Mouse (Mus musculus) urinary bladder, postnatal 25 days (tissue): ENCODE data around the gene Amigo2.

Source experiments
- DNase-seq: peaks from one replicate; pipeline ENCODE4 v3.0.0; 2022; ENCODE audit warnings: low spot score

The Amigo2 gene

DNA sequence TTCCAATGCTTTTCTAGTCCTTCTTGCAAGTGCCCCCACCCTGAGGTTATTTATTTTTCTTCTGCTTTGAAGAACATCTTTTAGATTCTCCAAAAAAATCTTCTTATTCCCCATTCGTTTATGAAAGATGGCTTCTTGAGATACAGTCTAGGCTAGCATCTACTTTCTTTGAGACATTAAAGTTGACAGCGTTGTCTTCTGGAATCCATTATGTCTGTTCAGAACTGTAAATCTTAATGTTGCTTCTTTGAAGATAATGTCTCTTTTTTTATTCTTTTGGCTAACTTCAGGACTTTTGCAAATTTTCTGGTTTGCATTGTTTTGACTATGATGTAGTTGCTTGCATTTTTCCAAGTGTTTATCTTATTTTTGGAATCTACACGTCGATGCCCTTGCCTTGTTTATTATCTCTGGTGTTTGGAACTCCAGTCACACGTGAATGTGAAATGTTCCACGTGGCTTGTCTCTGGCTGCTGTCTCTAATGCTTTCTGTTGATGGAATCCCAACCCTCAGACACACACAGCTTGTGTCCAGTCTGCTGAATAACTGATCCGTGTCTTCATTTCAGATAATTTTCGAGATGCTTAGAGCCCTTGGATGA, 20.1 kb upstream of the Amigo2 start:
- no peak for DNase-seq

DNA sequence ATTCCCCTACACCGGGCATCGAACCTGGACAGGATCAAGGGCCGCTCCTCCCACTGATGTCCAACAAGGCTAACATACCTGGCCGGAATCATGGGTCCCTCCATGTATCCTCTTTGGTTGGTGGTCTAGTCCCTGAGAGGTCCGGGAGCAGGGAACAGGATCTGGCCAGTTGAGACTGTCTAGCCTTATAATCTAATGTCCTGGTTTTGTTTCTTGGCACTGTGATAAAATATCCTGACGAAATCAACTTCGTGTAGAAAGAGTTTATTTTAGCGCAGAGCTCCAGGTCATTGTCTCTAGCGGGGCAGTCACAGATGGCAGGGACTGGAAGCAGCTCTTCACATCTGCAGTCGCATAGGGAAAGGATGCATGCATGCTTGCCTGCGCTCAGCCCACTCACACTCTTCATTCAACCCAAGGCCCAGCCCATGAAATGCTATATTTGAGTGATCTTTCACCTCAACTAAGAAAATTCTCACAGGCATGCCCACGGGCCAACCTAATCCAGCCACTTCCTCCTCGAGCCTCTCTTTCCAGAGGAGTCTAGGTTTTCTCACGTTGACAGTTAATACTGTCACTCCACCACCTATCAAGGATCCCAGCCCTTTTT, 19.3 kb upstream of the Amigo2 start:
- DNase-seq: no peak

DNA sequence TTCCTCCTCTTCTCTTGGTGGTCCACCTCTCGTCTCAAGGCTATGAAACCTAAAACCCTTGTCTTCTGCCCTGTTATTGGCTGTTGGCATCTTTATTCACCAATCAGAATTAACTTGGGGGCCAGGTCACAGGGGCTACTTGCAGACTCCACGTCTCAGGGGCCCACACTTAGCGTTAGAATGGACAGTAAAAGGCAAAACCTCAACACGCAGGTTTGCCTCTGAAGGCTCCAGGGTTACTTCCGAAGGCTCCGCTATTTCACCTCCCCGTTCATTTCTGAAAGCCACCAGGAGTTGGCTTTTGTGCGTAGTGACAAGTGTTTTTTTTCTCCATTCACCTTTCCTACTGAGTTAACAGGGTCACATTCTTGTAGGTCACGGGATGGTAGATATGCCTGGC, 15.2 kb upstream of the Amigo2 start:
- no peak for DNase-seq

DNA sequence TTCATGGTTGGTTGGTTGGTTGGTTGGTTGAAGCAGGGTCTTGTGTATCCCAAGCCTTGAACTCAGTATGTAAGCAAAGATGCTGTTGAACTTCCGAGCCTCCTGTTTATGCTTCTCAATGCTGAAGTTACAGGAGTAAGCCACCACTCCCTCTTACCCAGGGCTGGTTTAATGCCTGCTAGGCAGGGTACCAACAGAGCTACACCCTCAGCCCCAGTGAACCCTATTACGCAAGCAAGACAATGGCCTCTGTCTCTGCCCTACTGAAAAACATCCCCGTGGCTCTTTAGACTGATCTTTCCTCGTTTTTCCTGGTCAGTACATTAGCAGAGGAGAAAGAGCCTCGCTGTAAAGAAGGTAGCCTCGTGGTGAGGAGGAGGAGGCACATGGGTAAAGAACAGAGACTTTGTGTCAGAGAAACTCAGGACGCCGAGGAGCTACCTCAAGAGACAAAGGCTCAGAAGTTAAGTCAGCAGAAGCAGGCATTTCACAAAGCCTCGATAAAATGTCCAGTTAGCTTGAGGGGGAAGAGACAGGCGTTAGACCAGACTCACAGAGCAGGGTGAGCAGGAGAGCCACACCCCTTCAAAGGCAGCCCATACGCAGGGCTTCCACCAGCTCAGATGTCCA, 13.0 kb upstream of the Amigo2 start:
- DNase-seq: no peak

DNA sequence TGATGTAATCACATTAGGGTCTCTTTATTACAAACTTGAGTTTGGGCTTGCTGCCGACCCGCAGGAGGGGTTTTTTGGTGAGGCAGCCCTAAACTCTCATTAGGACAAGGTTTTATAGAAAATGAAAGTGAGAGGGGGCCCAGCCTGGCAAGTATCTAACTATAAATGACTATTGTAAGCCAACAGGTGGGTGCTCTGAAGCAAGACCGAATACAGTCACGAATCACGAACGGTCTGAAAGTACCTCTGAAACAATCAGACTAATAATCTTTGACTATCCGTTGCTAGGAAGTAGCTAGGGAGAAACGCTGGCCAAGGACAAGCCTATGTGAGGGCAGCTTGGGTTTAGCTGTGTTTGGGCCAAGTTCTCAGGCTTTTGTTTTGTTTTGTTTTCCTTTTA, 12.2 kb upstream of the Amigo2 start:
- DNase-seq: no peak

DNA sequence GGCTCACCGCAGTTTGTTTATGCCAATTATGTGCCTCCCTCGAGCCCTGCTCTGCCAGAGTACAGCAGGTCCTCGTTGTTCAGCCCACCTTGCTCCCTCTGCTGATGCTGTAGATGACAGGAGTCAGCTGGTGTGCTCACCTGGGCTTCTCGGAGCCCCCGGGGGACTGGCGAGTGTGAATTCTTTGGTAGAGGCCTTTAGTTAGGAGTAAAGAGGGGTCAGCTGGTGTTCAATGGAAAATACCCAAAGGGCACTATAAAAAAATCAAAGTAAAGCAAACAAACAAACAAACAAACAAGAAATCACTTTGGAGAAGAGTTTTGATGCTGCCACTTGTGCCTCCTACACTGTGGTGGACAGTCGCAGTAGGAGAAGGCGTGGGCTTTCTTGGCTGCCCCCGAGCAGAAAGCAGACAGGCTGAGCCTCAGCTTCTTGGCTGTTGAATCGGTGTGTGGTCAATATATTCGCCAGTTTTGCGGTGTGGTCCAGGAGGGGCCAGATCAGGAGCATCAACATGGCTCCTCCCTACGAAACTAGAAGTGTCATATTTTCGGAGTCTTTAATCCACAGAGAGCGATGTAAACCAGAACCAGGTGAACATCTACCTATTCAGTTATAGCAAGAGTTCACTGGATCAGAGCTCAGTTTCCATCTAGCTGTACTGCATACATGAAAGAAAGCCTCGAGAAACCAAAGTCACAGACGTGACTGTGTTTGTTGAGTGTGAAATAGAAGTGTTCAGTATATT, 11.6 kb upstream of the Amigo2 start:
- DNase-seq: no peak

DNA sequence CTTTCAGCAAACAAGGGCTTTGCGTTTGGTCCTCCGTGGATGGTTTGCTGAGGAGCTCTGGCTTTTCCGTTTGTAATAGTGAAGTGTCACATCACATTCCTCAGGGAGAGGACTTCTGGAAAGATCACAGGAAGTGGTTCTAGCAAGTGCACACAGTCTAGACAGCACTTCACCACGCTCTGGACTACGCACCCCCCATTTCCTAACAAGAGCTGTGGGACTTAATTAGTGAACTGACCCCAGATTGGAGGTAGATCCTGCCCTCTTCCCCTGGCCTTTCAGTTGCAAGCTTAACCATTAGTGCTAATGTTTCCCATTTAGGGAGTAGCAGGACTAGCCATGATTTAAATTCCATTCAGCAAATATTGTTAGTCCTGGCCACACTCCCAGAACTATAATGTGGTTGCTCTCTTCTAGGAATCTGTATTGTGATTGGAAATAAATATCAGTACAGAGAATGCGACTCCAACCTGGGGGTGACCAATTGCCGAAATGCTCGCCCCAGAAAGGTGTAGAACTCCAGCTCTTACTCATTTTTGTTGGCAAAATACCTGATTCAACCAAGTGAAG, 10.2 kb upstream of the Amigo2 start:
- DNase-seq: no peak

DNA sequence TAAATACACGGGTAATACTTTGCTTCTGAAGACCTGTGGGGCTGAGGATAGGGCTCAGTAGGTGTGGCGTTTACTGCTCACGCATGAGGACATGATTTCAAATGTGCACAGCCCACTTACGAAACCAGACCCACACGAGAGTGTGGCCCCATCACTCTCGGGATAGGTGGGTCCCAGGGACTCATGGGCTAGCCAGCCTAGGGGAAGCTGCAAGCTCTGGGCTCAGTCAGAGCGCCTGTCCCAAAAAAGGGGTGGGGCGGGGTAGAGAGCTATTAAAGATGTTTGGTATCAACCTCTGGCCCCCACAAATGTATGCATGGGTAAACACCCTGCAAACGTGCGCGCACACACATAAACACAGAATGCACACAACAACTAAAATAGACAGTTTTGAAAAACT, 9.3 kb upstream of the Amigo2 start:
- no peak for DNase-seq

DNA sequence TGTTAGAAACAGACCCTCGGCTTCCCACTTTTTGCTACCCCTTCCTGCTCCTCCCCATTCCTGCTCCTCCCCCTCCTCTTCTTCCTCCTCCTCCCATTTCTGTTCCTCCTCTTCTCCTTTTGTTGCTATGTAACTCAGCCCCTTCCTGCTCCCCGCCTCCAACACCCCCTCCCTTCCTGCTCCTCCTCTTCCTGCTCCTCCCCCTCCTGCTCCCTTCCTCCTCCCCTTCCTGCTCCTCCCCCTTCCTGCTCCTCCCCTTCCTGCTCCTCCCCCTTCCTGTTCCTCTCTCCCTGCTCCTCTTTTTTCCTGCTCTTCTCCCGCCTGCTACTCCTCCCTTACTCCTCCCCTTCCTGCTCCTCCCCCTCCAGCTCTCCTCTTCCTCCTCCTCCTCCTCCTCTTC, 8.7 kb upstream of the Amigo2 start:
- no peak for DNase-seq

DNA sequence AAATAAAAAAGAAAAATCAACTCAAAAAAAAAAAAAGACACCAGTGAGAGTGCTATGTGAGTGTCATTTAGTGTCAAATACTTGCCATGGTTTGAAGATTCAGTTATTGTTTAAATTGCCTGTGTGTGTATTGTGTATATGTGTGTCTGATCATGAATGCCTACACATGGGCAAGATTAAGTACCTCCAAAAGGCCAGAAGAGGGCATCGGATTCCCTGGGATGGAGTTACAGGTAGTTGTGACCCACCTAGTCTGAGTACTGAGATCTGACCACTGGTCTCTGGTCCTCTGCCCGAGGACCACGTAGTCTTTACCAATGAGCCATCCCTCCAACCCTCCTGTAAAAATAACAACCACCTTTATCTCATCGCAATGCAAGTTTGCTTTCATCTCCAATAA, 7.3 kb upstream of the Amigo2 start:
- no peak for DNase-seq

DNA sequence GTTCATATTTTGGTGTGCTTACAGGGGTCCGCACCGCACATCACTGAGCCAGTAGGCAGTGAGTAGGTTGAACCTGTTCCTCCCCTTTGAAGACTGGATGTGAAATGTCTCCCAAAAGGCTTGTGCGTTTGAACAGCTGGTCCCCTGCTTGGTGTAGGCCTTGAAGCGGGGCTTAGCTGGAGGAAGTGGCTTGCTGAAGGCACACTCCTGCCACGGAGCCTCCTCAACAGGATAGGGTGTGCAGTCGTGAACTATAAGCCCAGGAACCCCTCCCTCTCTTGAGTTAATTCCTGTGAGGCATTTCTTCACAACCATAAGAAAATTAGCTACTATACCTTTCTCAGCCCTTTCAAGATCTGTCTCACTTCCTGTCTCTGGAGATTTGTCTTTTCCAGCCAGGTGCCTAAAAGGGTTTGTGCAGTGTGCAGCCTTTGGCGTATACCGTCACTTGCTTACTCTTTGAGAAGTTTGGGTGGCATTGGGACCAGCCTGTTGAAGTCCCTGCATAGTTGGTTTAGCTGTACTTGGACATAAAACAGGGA, 5.5 kb upstream of the Amigo2 start:
- no peak for DNase-seq

DNA sequence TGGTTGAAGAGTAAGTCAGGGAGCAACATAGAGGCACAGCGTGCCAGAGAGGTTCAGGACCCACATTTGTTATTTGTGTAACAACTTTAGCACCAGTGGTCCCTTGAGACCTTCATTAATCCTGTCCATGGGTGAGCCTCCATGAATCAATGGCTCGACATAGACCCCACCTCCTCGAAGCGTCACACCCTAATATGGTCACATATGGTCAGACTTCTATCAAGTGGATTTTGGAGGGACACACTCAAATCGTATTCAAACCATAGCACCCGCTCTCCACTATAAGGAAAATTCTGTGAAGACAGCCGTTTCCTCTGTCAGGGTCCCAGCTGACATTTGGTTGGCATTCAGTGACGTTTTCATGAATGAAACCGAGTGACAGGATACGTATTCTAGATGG, 2.2 kb upstream of the Amigo2 start:
- DNase-seq: no peak

DNA sequence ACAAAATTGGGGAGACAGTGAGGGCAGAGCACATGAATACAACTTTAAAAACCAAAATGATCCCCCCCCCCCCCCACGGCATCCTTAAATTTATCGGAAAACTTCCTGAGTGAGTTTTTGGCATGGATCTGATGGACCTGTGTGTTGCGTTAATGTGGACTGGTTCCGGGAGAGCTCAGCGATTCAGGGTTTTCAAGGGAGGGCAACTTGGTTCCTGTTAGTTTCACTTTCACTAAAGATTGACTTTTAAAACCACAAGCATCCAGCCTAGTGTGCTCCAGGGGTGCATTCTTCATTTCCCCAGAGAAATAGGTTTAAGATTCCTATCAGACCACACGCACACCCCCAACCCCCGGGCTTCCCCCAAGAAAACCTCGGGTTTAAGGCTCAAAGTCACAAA, 1.2 kb upstream of the Amigo2 start:
- DNase-seq: no peak

DNA sequence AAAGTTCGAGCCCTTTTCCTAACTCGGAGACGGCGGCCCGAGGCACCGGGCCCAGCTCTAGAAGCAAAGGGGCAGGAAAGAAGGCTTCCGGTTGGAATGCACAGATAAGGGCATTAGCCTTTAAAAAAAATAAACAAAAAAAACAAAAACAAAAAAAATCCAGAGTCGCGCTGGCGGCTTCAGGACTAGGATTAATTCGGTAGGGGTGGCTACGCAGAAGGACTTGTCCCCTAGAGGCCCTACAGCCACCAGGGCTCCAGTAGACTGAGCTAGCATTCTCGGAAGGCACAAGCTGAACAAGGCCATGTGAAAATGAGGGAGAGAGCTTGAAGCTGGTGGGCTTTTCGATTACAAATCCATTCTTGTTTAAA, 689 bp upstream of the Amigo2 start:
- DNase-seq: peak; percentile 8

DNA sequence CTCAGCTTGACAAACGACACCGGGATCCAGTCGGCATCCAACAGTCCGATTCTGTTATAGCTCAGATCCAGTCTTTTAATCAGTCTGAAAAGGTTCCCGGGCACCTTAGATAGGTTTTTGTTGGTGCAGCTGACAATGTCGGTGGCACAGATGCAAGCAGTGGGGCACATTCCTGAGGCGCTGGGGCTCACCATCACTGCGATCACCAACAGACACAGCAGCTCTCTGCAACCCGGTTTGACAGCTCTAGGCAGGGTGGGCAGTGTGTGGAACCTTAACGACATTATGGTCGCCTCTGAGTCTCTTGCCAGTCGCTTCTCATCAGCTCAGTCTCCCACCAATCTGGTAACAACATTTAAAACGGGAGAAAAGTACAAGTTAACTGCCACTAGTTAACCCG, 831 bp downstream of the Amigo2 start:
- DNase-seq: no peak

DNA sequence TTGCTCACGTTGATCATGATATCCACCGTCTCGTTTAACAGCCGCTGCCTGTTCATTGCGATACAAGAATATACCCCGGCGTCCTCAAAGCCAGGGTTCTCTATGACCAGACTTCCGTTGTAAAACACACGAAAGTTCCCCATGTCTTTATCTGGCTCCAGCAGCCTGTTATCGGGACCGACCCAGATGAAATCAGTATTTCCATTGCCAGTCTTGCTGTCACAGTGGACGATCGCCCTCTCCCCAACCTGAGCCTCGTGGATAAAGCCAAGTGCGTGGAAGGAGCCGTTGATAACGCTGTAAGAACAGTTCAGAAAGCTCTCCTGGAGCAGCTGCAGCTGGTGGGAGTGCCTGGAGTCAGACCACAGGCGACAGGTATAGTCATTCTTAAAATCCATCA, 1.7 kb downstream of the Amigo2 start:
- no peak for DNase-seq

DNA sequence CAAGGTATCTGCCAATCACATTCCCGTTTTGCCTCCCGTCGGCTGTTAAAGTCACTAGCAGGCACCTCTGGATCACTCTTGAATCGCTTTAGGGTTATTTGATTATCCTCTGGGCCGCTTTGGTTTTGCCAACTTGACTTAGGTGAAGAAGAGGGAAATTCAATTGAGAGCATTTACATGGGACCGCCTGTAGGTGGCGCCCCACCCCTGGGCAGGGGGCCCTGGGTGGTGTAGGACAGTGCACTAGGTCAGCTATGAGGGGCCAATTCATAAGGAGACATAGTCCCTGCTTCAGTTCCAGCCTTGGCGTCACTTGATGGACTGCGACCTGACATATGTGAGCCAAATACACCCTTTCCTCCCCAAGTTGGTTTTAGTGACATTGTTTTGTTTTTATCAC, 10.1 kb downstream of the Amigo2 start:
- peak; percentile 54 for DNase-seq

DNA sequence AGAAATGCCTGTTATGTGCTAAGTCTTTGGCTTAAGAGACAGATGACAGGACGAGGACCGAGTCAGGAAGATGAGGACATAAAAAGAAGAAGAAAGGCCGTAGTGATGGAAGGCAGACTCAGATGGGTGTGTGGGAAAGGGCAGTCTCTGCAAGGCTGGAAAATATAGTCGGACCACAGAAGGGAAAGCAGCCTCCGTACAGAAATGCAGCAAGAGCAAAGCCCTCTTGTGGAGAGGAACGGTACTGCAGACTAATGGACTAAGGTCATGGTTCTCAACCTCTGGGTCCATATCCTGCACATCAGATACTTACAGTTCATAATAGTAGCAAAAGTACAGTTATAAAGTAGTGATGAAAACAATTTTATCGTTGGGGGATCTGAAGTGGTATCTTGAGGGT, 11.9 kb downstream of the Amigo2 start:
- peak; percentile 64 for DNase-seq

DNA sequence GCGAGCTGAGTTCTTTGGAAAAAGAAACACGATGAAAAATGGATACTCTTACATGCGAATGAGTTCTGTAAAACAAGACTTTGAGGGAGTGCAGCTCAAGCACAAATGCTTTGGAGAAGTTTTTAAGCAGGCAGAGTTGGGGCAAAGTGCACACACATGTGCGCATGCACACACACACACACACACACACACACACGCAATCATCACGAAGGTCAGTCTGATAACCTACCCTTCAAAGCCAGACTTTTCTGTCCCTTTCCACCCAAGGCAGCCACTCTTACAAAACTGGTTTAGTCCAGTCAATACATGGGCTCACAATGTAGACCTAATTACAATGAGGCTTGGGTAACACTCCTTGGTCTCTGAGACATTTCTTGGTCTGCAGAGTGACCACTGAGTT, 13.0 kb downstream of the Amigo2 start:
- DNase-seq: no peak

DNA sequence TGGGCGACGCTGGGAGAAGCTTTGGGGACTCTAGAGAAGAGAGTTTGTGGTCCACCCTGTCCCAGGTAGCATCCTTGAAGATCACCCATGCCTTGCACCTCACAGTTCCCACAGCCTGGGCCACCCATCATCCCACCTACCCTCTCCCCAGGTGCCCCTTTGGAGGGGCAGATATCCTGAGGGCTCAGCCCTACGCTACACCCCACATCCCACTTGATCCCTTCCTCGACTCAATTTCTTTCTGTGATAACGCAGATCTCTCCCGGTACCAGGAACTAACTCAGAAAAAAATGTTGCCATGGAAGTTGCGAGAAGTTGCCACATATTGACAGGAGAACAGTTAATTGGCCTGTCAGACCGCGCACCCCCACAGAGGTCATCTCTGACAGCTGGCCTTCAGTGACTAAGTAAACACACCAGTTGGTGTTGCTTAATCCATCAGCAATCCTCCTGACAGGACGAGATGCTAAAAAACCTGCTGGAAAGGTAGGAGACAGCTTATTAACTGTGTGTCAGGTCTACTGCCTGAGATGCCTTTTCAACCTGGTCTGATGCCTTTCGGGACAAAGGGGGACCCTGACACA, 17.5 kb downstream of the Amigo2 start:
- DNase-seq: no peak

DNA sequence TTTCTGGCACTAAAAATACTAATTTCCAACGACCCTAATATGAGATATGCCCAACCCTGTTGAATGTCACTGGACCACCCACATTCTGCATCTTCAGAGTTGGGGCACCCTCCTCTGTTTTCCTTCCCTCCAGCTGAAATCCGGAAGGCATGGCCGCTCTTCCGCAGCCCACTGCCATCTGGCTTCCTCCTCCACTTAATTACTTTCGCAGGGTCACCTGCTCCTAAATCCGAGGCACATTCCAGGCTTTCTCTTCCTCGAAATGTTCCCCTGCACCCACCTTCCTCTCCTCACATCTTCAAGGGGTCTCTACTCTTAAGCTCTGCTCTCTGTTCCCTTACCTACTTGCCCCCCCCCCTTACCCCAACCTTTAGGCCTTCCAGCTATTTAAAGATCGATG, 23.1 kb downstream of the Amigo2 start:
- no peak for DNase-seq

DNA sequence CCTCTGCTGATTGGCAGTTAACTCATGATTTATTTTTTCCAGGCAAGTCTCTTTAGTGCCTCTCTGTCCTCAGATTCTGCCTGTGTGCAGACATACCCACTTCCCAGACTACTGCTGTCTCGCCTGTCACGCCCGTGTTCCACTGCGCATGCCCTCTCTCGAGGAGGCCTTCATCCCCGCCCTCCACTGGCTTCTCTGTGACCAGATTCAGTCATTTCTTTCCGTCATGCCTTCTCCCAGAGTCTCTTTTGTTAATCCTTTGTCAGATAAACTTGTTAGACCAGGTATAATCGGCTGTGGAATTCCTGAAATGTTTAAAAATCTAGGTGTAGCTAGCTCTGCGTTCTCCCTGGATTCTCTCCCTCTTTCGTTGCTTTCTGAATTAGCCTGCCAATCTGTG, 23.7 kb downstream of the Amigo2 start:
- no peak for DNase-seq
